Mouse (Mus musculus) hindbrain, embryonic 10.5 days (tissue): ENCODE data around the gene Hoxa7. TPM values are rescaled to one million over a fixed set of nuclear protein-coding genes. Genes with fewer than 3 reads are reported as not detected.

Experiments used
- DNase-seq: peaks from one replicate; pipeline ENCODE4 v3.0.0-alpha.2; 2017; ENCODE audit warnings: low spot score
- H3K27ac ChIP-seq: fragments of 300-500 bp; sonication (generic); 2 replicates; pipeline ENCODE4 v1.5.1; 2016; ENCODE audit warnings: mild to moderate bottlenecking, moderate library complexity
- H3K27me3 ChIP-seq: fragments of 300-500 bp; sonication (generic); 2 replicates; pipeline ENCODE4 v1.6.1; 2016; ENCODE audit warnings: mild to moderate bottlenecking; ENCODE audit not compliant: poor library complexity, insufficient read depth, severe bottlenecking
- H3K36me3 ChIP-seq: fragments of 300-500 bp; sonication (generic); 2 replicates; pipeline ENCODE4 v1.6.1; 2016; ENCODE audit warnings: mild to moderate bottlenecking, moderate library complexity
- H3K4me1 ChIP-seq: fragments of 300-500 bp; sonication (generic); replicated peaks from 2 replicates; pipeline ENCODE4 v1.6.1; 2016; ENCODE audit warnings: mild to moderate bottlenecking
- H3K4me3 ChIP-seq: fragments of 300-500 bp; sonication (generic); 2 replicates; pipeline ENCODE4 v1.5.1; 2016; ENCODE audit warnings: mild to moderate bottlenecking, moderate library complexity
- H3K9me3 ChIP-seq: fragments of 300-500 bp; sonication (generic); 2 replicates; pipeline ENCODE4 v1.6.1; 2016; ENCODE audit warnings: mild to moderate bottlenecking, moderate library complexity
- WGBS: fragments of 180-500 bp; shearing (Covaris S2); methylation state at CpG from one replicate; pipeline ENCODE4 v1.1.7; 2016; 5-methylcytosine and 5-hydroxymethylcytosine counted together
- polyA plus RNA-seq: library from polyadenylated mRNA; unstranded; fragments of >200 nt; fragmentation: Nextera tagmentation; extraction: Ambion mirVana; gene quantifications from 2 replicates; pipeline ENCODE4 v1.2.1, GENCODE M21; 2016

Hoxa7 gene
- polyA plus RNA-seq, 1 experiment from 2014 or later, result not detected

DNA sequence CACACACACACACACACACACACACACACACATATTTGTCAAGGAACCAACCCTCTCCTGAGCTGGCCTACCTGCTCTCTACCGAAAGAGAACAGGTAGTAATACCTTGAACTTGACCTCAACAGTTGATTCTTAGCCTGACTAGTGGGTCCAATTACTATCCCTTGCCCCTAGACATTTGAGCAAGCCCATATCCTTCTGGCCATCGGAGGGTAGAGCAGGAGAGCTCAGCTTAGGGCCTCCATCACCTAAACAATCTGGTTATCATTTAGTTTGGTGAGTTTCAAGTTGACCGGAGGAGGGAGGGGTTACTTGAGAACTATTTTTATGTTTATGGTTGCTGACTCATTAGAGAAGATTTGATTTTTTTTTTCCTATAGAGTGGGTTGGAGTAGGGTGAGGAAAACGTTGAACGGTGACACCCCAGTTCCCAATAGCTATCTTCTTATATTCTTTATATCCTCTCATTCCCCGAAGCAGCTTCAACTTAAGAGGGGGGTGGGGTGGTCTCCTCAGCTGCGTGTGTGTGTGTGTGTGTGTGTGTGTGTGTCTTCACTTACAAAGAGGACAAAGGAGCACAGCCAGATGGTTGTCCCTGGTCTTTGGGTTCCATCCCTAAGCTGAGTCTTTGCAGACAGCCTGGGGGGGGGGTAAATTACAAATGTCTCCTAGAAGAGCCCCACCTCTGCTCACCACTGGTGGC is 29.7 kb upstream of the Hoxa7 start:
- no peak for DNase-seq

GRCm38 (mm10) chr6:52249826-52250225 is 28.2 kb upstream of the Hoxa7 start:
- DNase-seq, result no peak
- peaks cover 12% of the 10 kb centered on the region; the same call in 1 of the 2 replicates for H3K4me1 ChIP-seq
- WGBS, result 3% methylated on average over 4 of the region's 4 CpGs
- no peak overlapping the region for H3K27ac ChIP-seq
- H3K9me3 ChIP-seq, result no peaks in the 10 kb centered on the region
- no peak overlapping the region for H3K4me3 ChIP-seq
- peaks cover 100% of the 10 kb centered on the region for H3K27me3 ChIP-seq
- H3K36me3 ChIP-seq, result no peaks in the 10 kb centered on the region

More for the DNA sequence above, 29.7 kb upstream of the Hoxa7 start:
- Histone ChIP-seq H3K27ac (no peak overlapping the region), H3K36me3 (no peaks in the 10 kb centered on the region), H3K27me3 (peaks cover 100% of the 10 kb centered on the region), H3K4me1 (peaks cover 7% of the 10 kb centered on the region; the same call in 1 of the 2 replicates), H3K9me3 (no peaks in the 10 kb centered on the region), H3K4me3 (no peak overlapping the region)
- 9% methylated on average over 7 of the region's 7 CpGs for WGBS

DNA sequence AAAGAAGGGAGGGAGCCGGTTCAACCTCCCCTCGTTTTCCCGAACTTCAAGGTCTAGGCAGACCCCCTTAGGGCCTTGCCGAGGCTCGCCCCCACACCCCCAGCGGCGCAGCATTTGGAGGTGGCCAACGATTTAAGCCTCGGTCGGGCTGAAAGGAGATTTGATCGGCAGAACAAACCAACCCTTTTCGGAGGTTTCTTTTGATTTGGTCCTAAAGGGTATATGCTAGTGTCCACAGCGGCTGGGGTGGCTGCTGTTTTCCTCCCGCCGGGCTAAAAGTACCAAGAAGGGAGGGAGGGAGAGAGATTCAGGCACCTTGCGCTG is 27.7 kb upstream of the Hoxa7 start:
- Histone ChIP-seq H3K4me3 (no peak overlapping the region), H3K4me1 (peaks cover 12% of the 10 kb centered on the region; the same call in 1 of the 2 replicates), H3K36me3 (no peaks in the 10 kb centered on the region), H3K27me3 (peaks cover 100% of the 10 kb centered on the region), H3K9me3 (no peaks in the 10 kb centered on the region), H3K27ac (no peak overlapping the region)
- no peak for DNase-seq
- under 1% methylated on average over 16 of the region's 16 CpGs for WGBS

GRCm38 (mm10) chr6:52248638-52249414 is 27.2 kb upstream of the Hoxa7 start:
- Histone ChIP-seq H3K36me3 (no peaks in the 10 kb centered on the region), H3K9me3 (no peaks in the 10 kb centered on the region), H3K27ac (no peak overlapping the region), H3K4me1 (peaks cover 12% of the 10 kb centered on the region; the same call in 1 of the 2 replicates), H3K4me3 (no peak overlapping the region), H3K27me3 (peaks cover 100% of the 10 kb centered on the region)
- 1% methylated on average over 27 of the region's 27 CpGs for WGBS
- DNase-seq, result no peak

- WGBS, result 2% methylated on average over 23 of the region's 23 CpGs
- H3K36me3 ChIP-seq, result no peaks in the 10 kb centered on the region
- H3K27ac ChIP-seq, result no peak overlapping the region
- no peak for DNase-seq
- H3K4me3 ChIP-seq, result no peak overlapping the region
- H3K9me3 ChIP-seq, result no peaks in the 10 kb centered on the region
- peaks cover 9% of the 10 kb centered on the region; the same call in 1 of the 2 replicates for H3K4me1 ChIP-seq
- peaks cover 100% of the 10 kb centered on the region for H3K27me3 ChIP-seq
These were observed 26.3 kb upstream of the Hoxa7 start for GRCm38 (mm10) chr6:52247766-52248637.

- H3K27ac ChIP-seq, result no peak overlapping the region
- H3K4me3 ChIP-seq, result no peak overlapping the region
- DNase-seq, result no peak
- peaks cover 100% of the 10 kb centered on the region for H3K27me3 ChIP-seq
- peaks cover 9% of the 10 kb centered on the region; the same call in 1 of the 2 replicates for H3K4me1 ChIP-seq
- WGBS, result 3% methylated on average over 3 of the region's 3 CpGs
- no peaks in the 10 kb centered on the region for H3K9me3 ChIP-seq
- H3K36me3 ChIP-seq, result no peaks in the 10 kb centered on the region
These were observed 25.3 kb upstream of the Hoxa7 start for GRCm38 (mm10) chr6:52246916-52247315.

- Histone ChIP-seq H3K4me1 (peaks cover 9% of the 10 kb centered on the region; the same call in 1 of the 2 replicates), H3K9me3 (no peaks in the 10 kb centered on the region), H3K36me3 (no peaks in the 10 kb centered on the region), H3K27me3 (peaks cover 100% of the 10 kb centered on the region), H3K27ac (no peak overlapping the region), H3K4me3 (no peak overlapping the region)
- under 1% methylated on average over 26 of the region's 26 CpGs for WGBS
- DNase-seq, result no peak
These were observed 24.7 kb upstream of the Hoxa7 start for GRCm38 (mm10) chr6:52246403-52246803.

DNA sequence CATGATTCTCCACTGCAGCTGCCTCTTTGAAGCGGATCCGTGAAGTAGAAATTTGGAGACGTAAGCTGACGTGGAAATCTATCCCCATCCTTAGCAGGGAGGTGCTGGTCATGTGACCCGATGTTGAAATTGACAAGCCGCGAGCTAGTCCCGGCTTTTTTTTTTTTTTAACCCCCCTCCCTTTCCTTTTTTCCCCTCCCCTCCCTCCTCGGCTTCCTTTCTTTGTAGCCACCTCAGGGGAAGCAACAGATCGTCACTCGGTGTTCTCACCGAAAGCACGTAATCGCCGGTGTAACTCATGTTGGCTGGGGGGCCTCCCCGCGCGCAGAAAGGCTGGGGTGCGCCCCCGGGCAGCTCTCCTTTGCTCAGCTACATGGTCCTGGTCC is 24.1 kb upstream of the Hoxa7 start, which contains the start of gene Hoxa11:
TSS of gene Hoxa11 (minus strand) at position 54 of the 386 bp plus-strand sequence.
- DNase-seq, result no peak
- Histone ChIP-seq H3K9me3 (no peaks in the 10 kb centered on the region), H3K27me3 (peaks cover 100% of the 10 kb centered on the region), H3K4me1 (peaks cover 9% of the 10 kb centered on the region; the same call in 1 of the 2 replicates), H3K27ac (no peak within 1 kb of the TSS), H3K4me3 (no peak within 1 kb of the TSS), H3K36me3 (no peaks in the 10 kb centered on the region)
- WGBS, result 2% methylated on average over 20 of the region's 20 CpGs

DNA sequence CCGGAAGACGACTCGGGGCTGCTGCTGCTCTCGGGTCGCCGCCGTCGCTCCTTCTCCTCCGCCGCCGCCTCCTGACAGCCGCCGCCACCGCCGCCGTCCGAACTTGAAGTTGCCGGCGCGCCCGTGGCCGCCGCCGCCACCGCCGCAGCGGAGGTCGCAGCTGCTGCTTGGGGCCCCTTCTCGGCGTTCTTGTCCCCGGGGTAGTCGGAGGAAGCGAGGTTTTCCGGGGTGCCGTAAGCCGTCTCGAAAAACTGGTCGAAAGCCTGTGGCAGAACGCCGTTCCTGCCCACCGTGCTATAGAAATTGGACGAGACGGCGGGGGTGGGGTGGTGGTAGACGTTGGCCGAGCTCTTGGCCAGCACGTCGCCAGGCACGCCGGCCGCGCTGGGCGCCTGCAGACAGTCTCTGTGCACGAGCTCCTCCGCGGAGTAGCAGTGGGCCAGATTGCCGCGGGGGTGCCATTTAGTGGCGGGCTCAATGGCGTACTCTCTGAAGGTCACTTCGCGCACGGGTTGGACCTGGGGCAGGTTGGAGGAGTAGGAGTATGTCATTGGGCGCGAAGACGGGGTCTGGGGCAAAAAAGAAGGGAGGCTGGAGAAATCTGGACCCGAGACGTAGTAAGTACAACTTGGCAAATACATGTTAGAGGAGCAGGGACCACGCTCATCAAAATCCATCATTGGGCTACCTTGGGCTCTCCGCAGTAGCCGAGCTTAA is 23.5 kb upstream of the Hoxa7 start:
- no peak overlapping the region for H3K27ac ChIP-seq
- peaks cover 10% of the 10 kb centered on the region; the same call in 1 of the 2 replicates for H3K4me1 ChIP-seq
- WGBS, result under 1% methylated on average over 71 of the region's 71 CpGs
- no peak for DNase-seq
- no peaks in the 10 kb centered on the region for H3K9me3 ChIP-seq
- H3K4me3 ChIP-seq, result no peak overlapping the region
- no peaks in the 10 kb centered on the region for H3K36me3 ChIP-seq
- peaks cover 100% of the 10 kb centered on the region for H3K27me3 ChIP-seq

DNA sequence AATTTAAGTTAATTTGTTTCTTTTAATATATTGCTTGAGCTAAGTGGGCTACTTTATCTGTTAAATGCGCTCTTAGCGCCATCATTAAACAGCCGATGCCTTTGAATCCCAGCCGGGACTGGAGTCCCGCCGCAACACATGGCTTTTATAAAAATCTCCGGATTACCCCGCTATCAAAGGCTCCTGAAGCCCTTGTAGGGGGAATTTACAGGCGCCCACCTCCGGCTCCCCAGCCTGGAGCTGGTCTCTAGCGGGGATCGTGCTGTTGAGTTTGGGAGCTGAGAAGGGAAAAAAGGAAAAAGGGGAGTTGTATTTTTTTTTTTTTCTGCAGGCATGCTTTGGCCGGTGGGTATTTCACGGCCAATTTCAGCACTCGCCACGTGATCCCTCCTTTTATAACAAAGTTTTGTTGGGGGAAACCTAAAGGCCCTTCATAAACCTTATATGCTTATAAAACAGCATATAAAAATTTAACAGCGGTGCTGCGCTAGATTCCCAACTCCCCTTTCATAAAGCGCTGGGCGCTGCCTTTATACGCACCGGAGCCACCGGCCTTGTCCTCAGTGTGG is 22.9 kb upstream of the Hoxa7 start:
- Histone ChIP-seq H3K4me1 (peaks cover 12% of the 10 kb centered on the region; the same call in 1 of the 2 replicates), H3K4me3 (no peak overlapping the region), H3K36me3 (no peaks in the 10 kb centered on the region), H3K27me3 (peaks cover 100% of the 10 kb centered on the region), H3K27ac (no peak overlapping the region), H3K9me3 (no peaks in the 10 kb centered on the region)
- 2% methylated on average over 23 of the region's 23 CpGs for WGBS
- DNase-seq, result no peak

DNA sequence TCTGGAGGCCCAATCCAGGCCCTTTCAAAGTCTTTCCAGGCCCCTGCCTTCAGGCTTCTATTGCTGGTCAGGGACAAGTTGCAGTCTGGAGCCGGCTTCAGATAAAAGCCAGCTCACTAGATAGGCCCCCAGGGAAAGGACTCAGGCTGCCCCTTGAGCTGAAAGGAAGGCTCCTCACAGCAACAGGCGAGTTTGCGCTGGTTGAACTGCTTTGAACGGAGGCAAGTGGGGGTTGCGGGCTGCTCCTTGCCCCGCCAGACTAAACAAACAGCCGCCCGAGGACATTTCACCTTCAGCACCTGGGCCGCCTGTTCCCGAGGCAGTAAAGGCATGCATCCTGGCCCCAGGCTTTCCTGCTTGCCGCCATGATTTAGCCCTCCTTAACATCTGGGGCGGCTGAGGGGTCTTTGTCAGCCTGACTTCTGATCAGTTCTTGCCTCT is 22.0 kb upstream of the Hoxa7 start:
- no peak for DNase-seq
- WGBS, result 1% methylated on average over 12 of the region's 12 CpGs
- Histone ChIP-seq H3K4me1 (peaks cover 12% of the 10 kb centered on the region; the same call in 1 of the 2 replicates), H3K27ac (no peak overlapping the region), H3K27me3 (peaks cover 100% of the 10 kb centered on the region), H3K9me3 (no peaks in the 10 kb centered on the region), H3K36me3 (no peaks in the 10 kb centered on the region), H3K4me3 (no peak overlapping the region)
